Mouse (Mus musculus): ENCODE results near the gene Tma7.
A peak's percentile ranks its signal among the peaks of the same experiment; 100 is the strongest.

Tma7 gene

GRCm38 (mm10) chr9:109101933-109102445 lies 19.6 kb upstream of the Tma7 start:
- no peak for DNase-seq

- no peak for DNase-seq
Measured at GRCm38 (mm10) chr9:109100307-109100928, 18.0 kb upstream of the Tma7 start.

- no peak for DNase-seq
Measured at GRCm38 (mm10) chr9:109098969-109099368, 16.6 kb upstream of the Tma7 start.

GRCm38 (mm10) chr9:109098366-109098765 lies 16.0 kb upstream of the Tma7 start:
- no peak for DNase-seq

- DNase-seq: peak; percentile 72
Measured at GRCm38 (mm10) chr9:109097831-109098230, 15.4 kb upstream of the Tma7 start.

- no peak for DNase-seq
Measured at GRCm38 (mm10) chr9:109097291-109097690, 14.9 kb upstream of the Tma7 start.

- no peak for DNase-seq
Measured at GRCm38 (mm10) chr9:109096856-109097255, 14.5 kb upstream of the Tma7 start.

- peak; percentile 42 for DNase-seq
Measured at GRCm38 (mm10) chr9:109096251-109096661, 13.9 kb upstream of the Tma7 start.

- peak; percentile 65 for DNase-seq
Measured at GRCm38 (mm10) chr9:109095137-109095982, 13.0 kb upstream of the Tma7 start, which contains the start of gene Plxnb1. Gene Plxnb1 (plus strand): TSS chr9:109095389.

- DNase-seq: no peak
Measured at GRCm38 (mm10) chr9:109094553-109095136, 12.3 kb upstream of the Tma7 start.

GRCm38 (mm10) chr9:109093786-109094552 lies 11.6 kb upstream of the Tma7 start:
- no peak for DNase-seq

- no peak for DNase-seq
Measured at GRCm38 (mm10) chr9:109092799-109093198, 10.4 kb upstream of the Tma7 start.

- DNase-seq: no peak
Measured at GRCm38 (mm10) chr9:109091802-109092201, 9.4 kb upstream of the Tma7 start.

GRCm38 (mm10) chr9:109090446-109090845 lies 8.1 kb upstream of the Tma7 start:
- no peak for DNase-seq

GRCm38 (mm10) chr9:109087987-109088386 lies 5.6 kb upstream of the Tma7 start:
- peak; percentile 49 for DNase-seq

- no peak for DNase-seq
Measured at GRCm38 (mm10) chr9:109084922-109085321, 2.5 kb upstream of the Tma7 start.

GRCm38 (mm10) chr9:109081749-109082123 lies 651 bp downstream of the Tma7 start:
- DNase-seq: no peak

- no peak for DNase-seq
Measured at GRCm38 (mm10) chr9:109080516-109080915, 1.9 kb downstream of the Tma7 start.

GRCm38 (mm10) chr9:109073661-109074573 lies 8.5 kb downstream of the Tma7 start, which contains the start of gene Atrip:
Gene Atrip (minus strand): TSS chr9:109074124.
- DNase-seq: peak; percentile 93

- no peak for DNase-seq
Measured at GRCm38 (mm10) chr9:109068095-109068735, 14.2 kb downstream of the Tma7 start.

- DNase-seq: no peak
Measured at GRCm38 (mm10) chr9:109060898-109061295, 21.5 kb downstream of the Tma7 start.
